Mouse (Mus musculus): Measurements from ENCODE around the gene Trap1a. TPM values are rescaled to one million over a fixed set of nuclear protein-coding genes. Genes with fewer than 3 reads are reported as not detected.

The Trap1a gene
- total RNA-seq, 1 experiment from 2014 or later, result not detected

Other genes with a start within 250 kb of the Trap1a start
- not detected in 2 replicates for gene Serpina7, start 248.4 kb upstream of the Trap1a start, total RNA-seq (2017)
- gene 4930513O06Rik, start 247.4 kb upstream of the Trap1a start, total RNA-seq (2017), result not detected in 2 replicates
- gene 4933428M09Rik, start 154.5 kb upstream of the Trap1a start, total RNA-seq (2017), result not detected in 2 replicates
- 1.4 TPM in 1 of 2 replicates, not detected in the other for gene Mum1l1, start 123.6 kb upstream of the Trap1a start, total RNA-seq (2017)
- gene D330045A20Rik, start 146.7 kb downstream of the Trap1a start, total RNA-seq (2017), result 2.1 and 4.0 TPM in 2 replicates
- gene Rnf128, start 229.6 kb downstream of the Trap1a start, total RNA-seq (2017), result 0.87 and 0.96 TPM in 2 replicates